Comparison of ENCODE assay signal across 29 mouse cellular contexts in genomic region chr11:82185684-82186083, GRCm38 (mm10).
"Had no signal": no experiment of that assay in that cellular context is flagged by ENCODE, and none has a peak within 500 bp of the region (broad histone marks: within the 10 kb centered on the region; RNA-seq: fewer than 3 reads in every experiment).

No protein-coding gene starts in this region.

- H3K9ac ChIP-seq: limb, embryonic 12.5 days; limb, embryonic 13.5 days; limb, embryonic 15.5 days; liver, embryonic 12.5 days; liver, embryonic 13.5 days; liver, embryonic 14.5 days; liver, embryonic 15.5 days; liver, postnatal 0 days; lung, embryonic 14.5 days; lung, embryonic 15.5 days; midbrain, embryonic 12.5 days; midbrain, embryonic 13.5 days; midbrain, embryonic 15.5 days had no signal

- H3K27ac ChIP-seq: limb, embryonic 10.5 days; limb, embryonic 12.5 days; limb, embryonic 13.5 days; limb, embryonic 15.5 days; liver, embryonic 12.5 days; liver, embryonic 13.5 days; liver, embryonic 14.5 days; liver, embryonic 15.5 days; lung, embryonic 15.5 days; macrophage; midbrain, embryonic 10.5 days; midbrain, embryonic 12.5 days; midbrain, embryonic 13.5 days; midbrain, embryonic 15.5 days had no signal

- H3K4me2 ChIP-seq: limb, embryonic 12.5 days; limb, embryonic 13.5 days; limb, embryonic 15.5 days; liver, embryonic 11.5 days; liver, embryonic 12.5 days; liver, embryonic 13.5 days; liver, embryonic 15.5 days; lung, embryonic 14.5 days; lung, embryonic 15.5 days; midbrain, embryonic 11.5 days; midbrain, embryonic 12.5 days; midbrain, embryonic 13.5 days; midbrain, embryonic 15.5 days had no signal

- H3K4me3 ChIP-seq: limb, embryonic 10.5 days; limb, embryonic 12.5 days; limb, embryonic 13.5 days; limb, embryonic 15.5 days; liver, embryonic 12.5 days; liver, embryonic 13.5 days; liver, embryonic 15.5 days; lung, embryonic 15.5 days; megakaryocyte, embryonic 14.5 days; midbrain, embryonic 10.5 days; midbrain, embryonic 12.5 days; midbrain, embryonic 13.5 days; midbrain, embryonic 15.5 days; myocyte had no signal

- DNase-seq: left cerebral cortex, postnatal 4 days; liver; liver, embryonic 13.5 days; liver, postnatal 0 days; lung, adult 18-20 months; lung, adult 2 months; lung, embryonic 14.5 days; lung, postnatal 10 days; lung, postnatal 14 days; lung, postnatal 36 days; lung, postnatal 4 days; midbrain, embryonic 14.5 days had no signal

- H3K27me3 ChIP-seq: liver, embryonic 12.5 days; liver, embryonic 13.5 days; liver, embryonic 15.5 days; lung, embryonic 15.5 days; midbrain, embryonic 13.5 days had no signal

- H3K36me3 ChIP-seq: limb, embryonic 10.5 days; limb, embryonic 12.5 days; limb, embryonic 13.5 days; limb, embryonic 15.5 days; liver, embryonic 12.5 days; liver, embryonic 13.5 days; liver, embryonic 15.5 days; lung, embryonic 15.5 days; midbrain, embryonic 10.5 days; midbrain, embryonic 12.5 days; midbrain, embryonic 13.5 days; midbrain, embryonic 15.5 days had no signal

- H3K9me3 ChIP-seq: limb, embryonic 10.5 days; limb, embryonic 12.5 days; limb, embryonic 13.5 days; limb, embryonic 15.5 days; liver, embryonic 12.5 days; liver, embryonic 13.5 days; liver, embryonic 15.5 days; lung, embryonic 15.5 days; megakaryocyte, embryonic 14.5 days; midbrain, embryonic 10.5 days; midbrain, embryonic 12.5 days; midbrain, embryonic 13.5 days; midbrain, embryonic 15.5 days had no signal

- H3K4me1 ChIP-seq: limb, embryonic 10.5 days; limb, embryonic 12.5 days; limb, embryonic 13.5 days; limb, embryonic 15.5 days; liver, embryonic 12.5 days; liver, embryonic 13.5 days; liver, embryonic 15.5 days; midbrain, embryonic 12.5 days; midbrain, embryonic 15.5 days had no signal
